ENCODE assay signal across 17 mouse cellular contexts in the genomic region with DNA sequence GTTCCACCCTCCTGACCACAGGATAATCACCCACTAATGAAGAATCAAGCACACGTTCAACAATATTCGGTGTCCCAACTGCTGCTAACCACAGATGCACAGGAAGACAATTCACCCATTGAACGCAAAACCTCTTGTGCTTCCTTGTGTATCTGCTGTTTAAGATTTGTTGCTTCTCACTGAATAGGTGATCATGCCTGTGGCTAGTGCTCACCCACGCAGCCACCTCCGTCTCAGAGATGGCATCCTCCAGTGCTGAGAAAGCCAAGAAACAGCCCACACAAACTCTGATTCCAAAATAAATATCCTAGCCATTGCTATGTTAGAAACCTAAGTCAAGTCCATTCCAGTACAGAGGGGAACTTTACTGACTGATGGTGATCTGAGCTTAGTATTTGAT.
"Had no signal": no experiment of that assay in that cellular context is flagged by ENCODE, and none has a peak within 500 bp of the region (broad histone marks: within the 10 kb centered on the region; RNA-seq: fewer than 3 reads in every experiment).

No protein-coding gene starts in this region.

- H3K36me3 ChIP-seq: kidney, embryonic 15.5 days; limb, embryonic 12.5 days; liver, embryonic 13.5 days; lung, embryonic 15.5 days; midbrain, embryonic 12.5 days; neural tube, embryonic 15.5 days had no signal

- DNase-seq: kidney, adult 18-20 months; kidney, postnatal 25 days; layer of hippocampus, adult 9-11 months; liver; liver, embryonic 13.5 days; liver, postnatal 0 days; lung, postnatal 14 days; right cerebral cortex, postnatal 14 days; thymus, postnatal 36 days had no signal

- H3K4me3 ChIP-seq: kidney, embryonic 15.5 days; limb, embryonic 12.5 days; liver, embryonic 13.5 days; lung, embryonic 15.5 days; megakaryocyte, embryonic 14.5 days; midbrain, embryonic 12.5 days; neural tube, embryonic 15.5 days had no signal

- H3K9ac ChIP-seq: kidney, embryonic 15.5 days; limb, embryonic 12.5 days; liver, embryonic 13.5 days; liver, postnatal 0 days; lung, embryonic 15.5 days; midbrain, embryonic 12.5 days; neural tube, embryonic 15.5 days had no signal

- H3K27me3 ChIP-seq: kidney, embryonic 15.5 days; limb, embryonic 12.5 days; liver, embryonic 13.5 days; lung, embryonic 15.5 days; megakaryocyte, embryonic 14.5 days; midbrain, embryonic 12.5 days; neural tube, embryonic 15.5 days had no signal

- H3K9me3 ChIP-seq: kidney, embryonic 15.5 days; limb, embryonic 12.5 days; liver, embryonic 13.5 days; lung, embryonic 15.5 days; midbrain, embryonic 12.5 days; neural tube, embryonic 15.5 days had no signal

- H3K4me1 ChIP-seq: limb, embryonic 12.5 days; liver, embryonic 13.5 days; lung, embryonic 15.5 days; megakaryocyte, embryonic 14.5 days; midbrain, embryonic 12.5 days; neural tube, embryonic 15.5 days had no signal

- H3K27ac ChIP-seq: kidney, embryonic 15.5 days; limb, embryonic 12.5 days; liver, embryonic 13.5 days; lung, embryonic 15.5 days; macrophage; midbrain, embryonic 12.5 days; neural tube, embryonic 15.5 days had no signal

- H3K4me2 ChIP-seq: kidney, embryonic 15.5 days; limb, embryonic 12.5 days; liver, embryonic 13.5 days; lung, embryonic 15.5 days; midbrain, embryonic 12.5 days; neural tube, embryonic 15.5 days had no signal

- ATAC-seq: liver, postnatal 0 days; midbrain, embryonic 16.5 days had no signal
